Mouse (Mus musculus) liver, postnatal 0 days (tissue): ENCODE measurements around the gene Carnmt1.

Source experiments
- CTCF ChIP-seq: sonication (generic); IDR thresholded peaks from 2 replicates; pipeline ENCODE4 v1.5.1; 2016; ENCODE audit warnings: antibody characterized with exemption, low read depth
- EP300 ChIP-seq: IDR thresholded peaks from 2 replicates; pipeline ENCODE4 v1.6.1; 2016; ENCODE audit warnings: antibody characterized with exemption, low read depth, mild to moderate bottlenecking

DNA sequence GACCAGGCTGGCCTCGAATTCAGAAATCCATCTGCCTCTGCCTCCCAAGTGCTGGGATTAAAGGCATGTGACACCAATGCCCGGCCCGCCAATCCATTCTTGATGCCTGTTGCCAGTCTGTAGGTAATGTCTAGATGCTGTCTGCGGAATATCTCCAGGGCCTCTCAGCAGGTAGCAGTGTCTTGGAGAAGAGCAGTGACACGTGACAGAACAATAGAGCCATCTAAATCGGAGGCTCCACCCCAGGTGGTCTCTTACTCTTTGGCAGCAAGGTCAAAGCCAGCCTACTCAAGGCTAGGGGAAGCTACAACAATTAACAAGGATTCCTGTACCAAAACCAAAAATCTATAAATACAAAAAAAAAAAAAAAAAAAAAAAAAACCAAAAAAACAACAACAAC lies 40.3 kb downstream of the Carnmt1 start:
- TF ChIP-seq CTCF (no peak), EP300 (no peak)
